ENCODE assay signal across 7 mouse cellular contexts in genomic region chr11:109649206-109649605, GRCm38 (mm10). TPM values are rescaled to one million over a fixed set of nuclear protein-coding genes. Genes with fewer than 3 reads are reported as not detected.
DNase-seq lines count a peak whose midpoint lies in the region; ATAC-seq and TF ChIP-seq lines count a peak whose summit lies in the region.

Gene Prkar1a (plus strand): TSS chr11:109649405.

- ATAC-seq in embryonic facial prominence, embryonic 15.5 days (ENCODE audit: insufficient number of reproducible peaks, low FRiP score, low TSS enrichment, low read depth), result no peak
- ATAC-seq in heart, embryonic 14.5 days (ENCODE audit: insufficient number of reproducible peaks, insufficient read depth, low FRiP score, low read depth), result no peak
- no peak for ATAC-seq in midbrain, embryonic 14.5 days (ENCODE audit: low FRiP score, low TSS enrichment)

- no peaks in the 10 kb centered on the region for H3K27me3 ChIP-seq in ES-Bruce4 (ENCODE audit: control insufficient read depth, insufficient read depth, low read length, poor library complexity, severe bottlenecking)
- no peaks in the 10 kb centered on the region for H3K27me3 ChIP-seq in embryonic facial prominence, embryonic 15.5 days
- H3K27me3 ChIP-seq in heart, embryonic 14.5 days (ENCODE audit: control insufficient read depth, insufficient read depth, low read length), result no peaks in the 10 kb centered on the region
- no peaks in the 10 kb centered on the region for H3K27me3 ChIP-seq in midbrain, embryonic 14.5 days (ENCODE audit: control insufficient read depth, insufficient read depth, low read length)

- H3K9ac ChIP-seq in ES-Bruce4 (ENCODE audit: low read depth, poor library complexity, severe bottlenecking), result 0 out of 2 replicates have a peak within 1 kb of the TSS, but pooled peaks have one; percentile 96
- peak within 1 kb of the TSS; percentile 31 for H3K9ac ChIP-seq in embryonic facial prominence, embryonic 15.5 days
- H3K9ac ChIP-seq in heart, embryonic 14.5 days (ENCODE audit: low read length), result peak within 1 kb of the TSS; percentile 99
- H3K9ac ChIP-seq in midbrain, embryonic 14.5 days (replicated peaks; ENCODE audit: low read length), result peak within 1 kb of the TSS; percentile 93

- H3K4me2 ChIP-seq in embryonic facial prominence, embryonic 15.5 days (replicated peaks), result peak within 1 kb of the TSS; percentile 93
- H3K4me2 ChIP-seq in heart, embryonic 14.5 days (ENCODE audit: low read length), result peak within 1 kb of the TSS; percentile 94
- peak within 1 kb of the TSS; percentile 65 for H3K4me2 ChIP-seq in midbrain, embryonic 14.5 days (ENCODE audit: low read length)

- no peak for DNase-seq in adrenal gland, adult 2 months
- peak; percentile 32 to 36 for DNase-seq in layer of hippocampus, postnatal 25 days (ENCODE audit: extremely low spot score in 1 of 2, low spot score in 1 of 2)
- peak; percentile 64 for DNase-seq in midbrain, embryonic 14.5 days
- DNase-seq in frontal cortex, postnatal 14 days (ENCODE audit: low spot score in 2 of 2), result no peak

- WGBS in embryonic facial prominence, embryonic 15.5 days, result 26% methylated on average over 8 of the region's 8 CpGs
- WGBS in heart, embryonic 14.5 days, result 13% methylated on average over 8 of the region's 8 CpGs
- 31% methylated on average over 8 of the region's 8 CpGs for WGBS in midbrain, embryonic 14.5 days

- no peak for TF ChIP-seq CTCF in ES-Bruce4 (IDR thresholded peaks at IDR 0.05; ENCODE audit: low read depth, low read length)

- TF ChIP-seq EP300 in ES-Bruce4 (IDR thresholded peaks at IDR 0.05; ENCODE audit: insufficient read depth, low read depth, low read length), result no peak

- H3K9me3 ChIP-seq in ES-Bruce4 (replicated peaks; ENCODE audit: control insufficient read depth, insufficient read depth, low read length, poor library complexity, severe bottlenecking), result no peaks in the 10 kb centered on the region
- H3K9me3 ChIP-seq in embryonic facial prominence, embryonic 15.5 days (replicated peaks), result no peaks in the 10 kb centered on the region
- no peaks in the 10 kb centered on the region for H3K9me3 ChIP-seq in heart, embryonic 14.5 days (ENCODE audit: control insufficient read depth, low read length)
- no peaks in the 10 kb centered on the region for H3K9me3 ChIP-seq in midbrain, embryonic 14.5 days (ENCODE audit: control insufficient read depth, low read length)

- TF ChIP-seq POLR2A in ES-Bruce4 (IDR thresholded peaks at IDR 0.05; ENCODE audit: insufficient read depth, low read length), result no peak

- H3K4me3 ChIP-seq in ES-Bruce4 (ENCODE audit: low read depth, low read length), result peak within 1 kb of the TSS; percentile 86
- peak within 1 kb of the TSS; percentile 94 for H3K4me3 ChIP-seq in embryonic facial prominence, embryonic 15.5 days (replicated peaks)
- H3K4me3 ChIP-seq in heart, embryonic 14.5 days (ENCODE audit: control insufficient read depth in 1 of 2, insufficient read depth in 1 of 2, low read depth in 1 of 2, low read length in 2 of 2), result peak within 1 kb of the TSS; percentile 95 to 96
- H3K4me3 ChIP-seq in midbrain, embryonic 14.5 days (replicated peaks; ENCODE audit: low read depth, low read length), result peak within 1 kb of the TSS; percentile 98

- H3K36me3 ChIP-seq in ES-Bruce4 (ENCODE audit: control insufficient read depth, insufficient read depth, low read length, poor library complexity, severe bottlenecking), result 0 out of 2 replicates have a peak, but pooled peaks cover 3% of the 10 kb centered on the region
- H3K36me3 ChIP-seq in embryonic facial prominence, embryonic 15.5 days, result peaks cover 9% of the 10 kb centered on the region
- H3K36me3 ChIP-seq in heart, embryonic 14.5 days (ENCODE audit: control insufficient read depth, insufficient read depth, low read length), result peaks cover 10% of the 10 kb centered on the region
- peaks cover 9% of the 10 kb centered on the region for H3K36me3 ChIP-seq in midbrain, embryonic 14.5 days (ENCODE audit: control insufficient read depth, insufficient read depth, low read length)

- H3K4me1 ChIP-seq in ES-Bruce4 (ENCODE audit: control insufficient read depth, insufficient read depth, low read length), result no peaks in the 10 kb centered on the region
- H3K4me1 ChIP-seq in embryonic facial prominence, embryonic 15.5 days, result peaks cover 44% of the 10 kb centered on the region
- H3K4me1 ChIP-seq in heart, embryonic 14.5 days (ENCODE audit: control insufficient read depth in 2 of 2, insufficient read depth in 2 of 2, low read length in 2 of 2), result peaks cover 22 to 41% of the 10 kb centered on the region in 2 experiments
- peaks cover 33% of the 10 kb centered on the region for H3K4me1 ChIP-seq in midbrain, embryonic 14.5 days (ENCODE audit: control insufficient read depth, insufficient read depth, low read length)

- no peak within 1 kb of the TSS for H3K27ac ChIP-seq in ES-Bruce4 (ENCODE audit: insufficient read depth, low read length)
- H3K27ac ChIP-seq in embryonic facial prominence, embryonic 15.5 days (replicated peaks), result peak within 1 kb of the TSS; percentile 96
- H3K27ac ChIP-seq in heart, embryonic 14.5 days (replicated peaks in 1 of 2; ENCODE audit: control insufficient read depth in 1 of 2, insufficient read depth in 1 of 2, low read depth in 2 of 2, low read length in 2 of 2), result peak within 1 kb of the TSS; percentile 91 to 98
- H3K27ac ChIP-seq in midbrain, embryonic 14.5 days (replicated peaks; ENCODE audit: low read depth, low read length), result peak within 1 kb of the TSS; percentile 98

RNA-seq across cellular contexts. Expression of gene Prkar1a, which starts in this region (rescaled TPM):
- polyA plus RNA-seq in ES-Bruce4 (2011; ENCODE audit: insufficient read depth, insufficient read length, low read depth, missing spikeins), result 91.8 and 98.3 TPM in 2 replicates
- total RNA-seq in adrenal gland, adult 2 months (2021), result 100 to 1,000 TPM; 372 to 393 TPM
- polyA plus RNA-seq in adrenal gland, adult 2 months (2012; rRNA removed), result 164 and 197 TPM in 2 replicates
- 330 and 347 TPM in 2 replicates for polyA plus RNA-seq in embryonic facial prominence, embryonic 15.5 days (2015; fragmentation: Nextera tagmentation; extraction: Ambion mirVana)
- polyA plus RNA-seq in heart, embryonic 14.5 days (2014; fragmentation: Nextera tagmentation; extraction: Ambion mirVana), result 492 and 510 TPM in 2 replicates
- total RNA-seq in layer of hippocampus, postnatal 25 days (2021), result 100 to 1,000 TPM; 535 to 544 TPM
- polyA plus RNA-seq in midbrain, embryonic 14.5 days (2014; fragmentation: Nextera tagmentation; extraction: Ambion mirVana), result 494 and 582 TPM in 2 replicates

Comparison
In these comparisons a context has a peak if more than half of its experiments do, and no peak if none do; other contexts are left out.
1. H3K9ac ChIP-seq: peak in every context shown above with its lines; median percentile 99 in heart, embryonic 14.5 days; 96 in ES-Bruce4; 93 in midbrain, embryonic 14.5 days; 31 in embryonic facial prominence, embryonic 15.5 days.
2. DNase-seq: peak in layer of hippocampus, postnatal 25 days (2 of 2) and midbrain, embryonic 14.5 days (single experiment); none in adrenal gland, adult 2 months (single experiment) and frontal cortex, postnatal 14 days (0 of 2).
3. Peak in every context shown above with its lines, with median percentiles within 50 percentile points of each other: H3K4me3 ChIP-seq and H3K4me2 ChIP-seq.